Mouse (Mus musculus): ENCODE measurements around the gene Myrip. TPM values are rescaled to one million over a fixed set of nuclear protein-coding genes. Genes with fewer than 3 reads are reported as not detected.

Myrip gene
- polyA plus RNA-seq, 1 experiment, result not detected

- H3K79me2 ChIP-seq (ENCODE audit: control insufficient read depth, insufficient read depth), result no peaks in the 10 kb centered on the region
- TF ChIP-seq FOSL1 (IDR thresholded peaks at IDR 0.05; ENCODE audit: insufficient read depth, low read length, poor library complexity, severe bottlenecking) (no peak), CTCF (IDR thresholded peaks at IDR 0.05; ENCODE audit: control insufficient read depth, insufficient read depth, insufficient read length) (no peak), USF1 (IDR thresholded peaks at IDR 0.05; ENCODE audit: low read depth) (no peak), MYOD1 (IDR thresholded peaks at IDR 0.05; ENCODE audit: control insufficient read depth, insufficient read length, low read depth) (no peak), CEBPB (IDR thresholded peaks at IDR 0.05; ENCODE audit: low read depth) (no peak), MAX (IDR thresholded peaks at IDR 0.05) (no peak), MYOG (IDR thresholded peaks at IDR 0.05; ENCODE audit: control insufficient read depth, extremely low read depth, insufficient read length) (no peak)
- H3K36me3 ChIP-seq (ENCODE audit: control insufficient read depth, insufficient read depth), result no peaks in the 10 kb centered on the region
- H3K79me3 ChIP-seq (ENCODE audit: low read depth), result no peaks in the 10 kb centered on the region
- no peak overlapping the region for H3ac ChIP-seq (ENCODE audit: control insufficient read depth, insufficient read length, low read depth)
- no peak overlapping the region for H3K4me3 ChIP-seq (ENCODE audit: insufficient read depth, poor library complexity, severe bottlenecking)
- peaks cover 5% of the 10 kb centered on the region for H3K27me3 ChIP-seq (ENCODE audit: control insufficient read depth, insufficient read depth, insufficient read length)
Observed at GRCm38 (mm10) chr9:120339975-120340695, 38.8 kb downstream of the Myrip start.

DNA sequence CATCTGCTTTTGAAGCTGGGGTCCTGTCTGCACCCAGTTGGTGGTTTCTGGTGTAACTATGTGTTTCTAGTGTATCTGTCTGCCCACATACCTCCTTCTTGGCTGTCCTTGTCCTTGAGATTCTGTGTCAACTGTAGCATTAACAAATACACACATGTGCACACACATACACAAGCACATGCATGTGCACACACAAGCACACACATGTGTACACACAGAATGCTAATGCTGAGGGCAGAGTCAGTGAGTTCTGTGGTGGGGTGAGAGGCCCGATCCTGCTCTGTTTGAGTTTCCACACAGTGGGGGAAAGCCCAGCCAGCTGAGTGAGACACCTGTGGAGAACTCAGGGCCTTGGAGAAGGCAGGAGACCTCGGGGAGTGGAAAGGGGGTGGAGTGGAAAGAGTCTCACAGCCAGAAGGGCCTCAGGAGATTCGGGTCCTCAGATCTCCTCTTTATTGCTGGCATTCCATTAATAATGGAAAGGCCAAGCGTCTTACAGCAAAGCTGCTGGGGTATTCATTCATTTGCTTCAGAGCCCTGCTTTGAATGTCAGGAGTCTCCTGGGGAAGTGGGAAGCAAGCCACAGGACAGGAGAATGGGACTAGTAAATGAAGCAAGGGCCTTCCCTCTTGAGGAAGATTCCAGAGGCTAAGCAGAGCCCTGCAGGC, 41.9 kb downstream of the Myrip start:
- no peaks in the 10 kb centered on the region for H3K36me3 ChIP-seq (ENCODE audit: control insufficient read depth, insufficient read depth)
- no peaks in the 10 kb centered on the region for H3K79me3 ChIP-seq (ENCODE audit: low read depth)
- no peak overlapping the region for H3ac ChIP-seq (ENCODE audit: control insufficient read depth, insufficient read length, low read depth)
- H3K79me2 ChIP-seq (ENCODE audit: control insufficient read depth, insufficient read depth), result no peaks in the 10 kb centered on the region
- TF ChIP-seq FOSL1 (IDR thresholded peaks at IDR 0.05; ENCODE audit: insufficient read depth, low read length, poor library complexity, severe bottlenecking) (no peak), USF1 (IDR thresholded peaks at IDR 0.05; ENCODE audit: low read depth) (no peak), CTCF (IDR thresholded peaks at IDR 0.05; ENCODE audit: control insufficient read depth, insufficient read depth, insufficient read length) (no peak), CEBPB (IDR thresholded peaks at IDR 0.05; ENCODE audit: low read depth) (no peak), MYOG (IDR thresholded peaks at IDR 0.05; ENCODE audit: control insufficient read depth, extremely low read depth, insufficient read length) (no peak), MAX (IDR thresholded peaks at IDR 0.05) (no peak), MYOD1 (IDR thresholded peaks at IDR 0.05; ENCODE audit: control insufficient read depth, insufficient read length, low read depth) (no peak)
- peaks cover 6% of the 10 kb centered on the region for H3K27me3 ChIP-seq (ENCODE audit: control insufficient read depth, insufficient read depth, insufficient read length)
- no peak overlapping the region for H3K4me3 ChIP-seq (ENCODE audit: insufficient read depth, poor library complexity, severe bottlenecking)

DNA sequence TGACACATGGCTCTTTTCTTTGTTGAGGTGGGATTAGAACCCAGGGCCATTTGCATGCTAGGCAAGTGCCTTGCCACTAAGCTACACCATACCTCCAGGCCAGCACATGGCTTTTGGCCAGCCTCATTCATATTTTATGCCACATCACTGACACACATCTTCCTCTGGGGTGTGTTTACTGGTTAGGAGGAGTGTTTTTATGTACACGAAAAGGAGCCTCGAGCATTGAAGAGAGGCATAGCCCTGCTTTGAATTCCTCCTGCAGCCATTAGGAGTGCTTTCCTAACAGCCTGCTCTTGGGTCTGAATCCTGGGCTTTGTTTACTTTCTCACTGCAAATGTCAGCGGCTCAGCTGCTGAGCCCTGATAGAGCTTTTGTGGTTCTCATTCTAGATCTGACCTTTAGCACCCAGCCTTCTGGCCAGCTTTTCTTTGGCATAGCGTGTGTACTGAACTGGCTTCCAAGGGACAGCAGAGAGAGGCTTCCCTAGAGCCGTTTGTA, 44.4 kb downstream of the Myrip start:
- no peaks in the 10 kb centered on the region for H3K36me3 ChIP-seq (ENCODE audit: control insufficient read depth, insufficient read depth)
- no peaks in the 10 kb centered on the region for H3K79me2 ChIP-seq (ENCODE audit: control insufficient read depth, insufficient read depth)
- H3K4me3 ChIP-seq (ENCODE audit: insufficient read depth, poor library complexity, severe bottlenecking), result no peak overlapping the region
- no peak for TF ChIP-seq CTCF (IDR thresholded peaks at IDR 0.05; ENCODE audit: control insufficient read depth, insufficient read depth, insufficient read length)
- TF ChIP-seq MAX (IDR thresholded peaks at IDR 0.05), result no peak
- no peak for TF ChIP-seq CEBPB (IDR thresholded peaks at IDR 0.05; ENCODE audit: low read depth)
- TF ChIP-seq MYOG (IDR thresholded peaks at IDR 0.05; ENCODE audit: control insufficient read depth, extremely low read depth, insufficient read length), result no peak
- no peak for TF ChIP-seq USF1 (IDR thresholded peaks at IDR 0.05; ENCODE audit: low read depth)
- no peak for TF ChIP-seq MYOD1 (IDR thresholded peaks at IDR 0.05; ENCODE audit: control insufficient read depth, insufficient read length, low read depth)
- no peak for TF ChIP-seq FOSL1 (IDR thresholded peaks at IDR 0.05; ENCODE audit: insufficient read depth, low read length, poor library complexity, severe bottlenecking)
- H3K27me3 ChIP-seq (ENCODE audit: control insufficient read depth, insufficient read depth, insufficient read length), result peaks cover 10% of the 10 kb centered on the region
- H3ac ChIP-seq (ENCODE audit: control insufficient read depth, insufficient read length, low read depth), result no peak overlapping the region
- H3K79me3 ChIP-seq (ENCODE audit: low read depth), result no peaks in the 10 kb centered on the region

DNA sequence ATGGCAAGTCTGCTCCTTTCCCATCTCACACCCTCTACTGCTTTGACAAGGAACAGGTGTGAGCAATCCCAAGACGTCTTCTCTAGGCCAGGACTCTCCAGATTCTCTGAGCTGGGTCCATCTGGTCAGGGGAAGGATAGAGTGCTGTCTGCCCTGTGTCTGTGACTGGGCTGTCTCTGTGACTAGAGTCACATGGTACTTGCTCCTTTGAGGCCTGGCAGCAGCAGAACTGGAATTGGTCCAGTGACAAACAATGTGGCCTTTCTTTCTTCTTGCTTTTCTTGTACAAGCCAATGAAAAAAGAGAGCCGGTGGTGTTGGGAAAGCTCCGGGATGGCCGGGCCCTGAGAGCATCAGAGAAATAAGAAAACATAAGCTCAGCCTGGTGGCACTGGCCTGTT, 47.8 kb downstream of the Myrip start:
- Histone ChIP-seq H3K4me3 (ENCODE audit: insufficient read depth, poor library complexity, severe bottlenecking) (no peak overlapping the region), H3K79me3 (ENCODE audit: low read depth) (no peaks in the 10 kb centered on the region), H3K36me3 (ENCODE audit: control insufficient read depth, insufficient read depth) (no peaks in the 10 kb centered on the region), H3ac (ENCODE audit: control insufficient read depth, insufficient read length, low read depth) (no peak overlapping the region), H3K27me3 (ENCODE audit: control insufficient read depth, insufficient read depth, insufficient read length) (peaks cover 10% of the 10 kb centered on the region), H3K79me2 (ENCODE audit: control insufficient read depth, insufficient read depth) (no peaks in the 10 kb centered on the region)
- TF ChIP-seq FOSL1 (IDR thresholded peaks at IDR 0.05; ENCODE audit: insufficient read depth, low read length, poor library complexity, severe bottlenecking) (no peak), CEBPB (IDR thresholded peaks at IDR 0.05; ENCODE audit: low read depth) (no peak), USF1 (IDR thresholded peaks at IDR 0.05; ENCODE audit: low read depth) (no peak), MYOD1 (IDR thresholded peaks at IDR 0.05; ENCODE audit: control insufficient read depth, insufficient read length, low read depth) (no peak), MAX (IDR thresholded peaks at IDR 0.05) (no peak), CTCF (IDR thresholded peaks at IDR 0.05; ENCODE audit: control insufficient read depth, insufficient read depth, insufficient read length) (no peak), MYOG (IDR thresholded peaks at IDR 0.05; ENCODE audit: control insufficient read depth, extremely low read depth, insufficient read length) (no peak)

DNA sequence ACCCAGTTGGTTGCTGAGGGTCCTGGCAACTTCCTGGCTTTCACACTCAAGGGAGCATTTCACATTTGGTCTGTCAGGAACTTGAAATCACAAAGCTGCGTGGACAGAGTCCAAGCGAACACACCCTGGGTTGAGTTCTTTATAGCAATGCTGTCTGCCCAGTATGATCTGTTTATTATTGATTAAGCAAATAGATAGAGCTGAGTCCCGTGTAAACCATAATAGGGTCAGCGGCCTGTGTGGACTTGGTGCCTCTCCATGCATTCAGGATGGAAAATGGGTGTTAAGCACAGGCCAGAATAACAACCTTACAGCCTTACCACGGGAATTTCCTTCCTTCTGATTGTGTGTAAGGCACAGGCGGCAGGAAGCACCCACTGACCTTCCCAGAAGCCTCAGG, 49.0 kb downstream of the Myrip start:
- peaks cover 10% of the 10 kb centered on the region for H3K27me3 ChIP-seq (ENCODE audit: control insufficient read depth, insufficient read depth, insufficient read length)

More for the DNA sequence above, 49.0 kb downstream of the Myrip start:
- no peak overlapping the region for H3ac ChIP-seq (ENCODE audit: control insufficient read depth, insufficient read length, low read depth)
- TF ChIP-seq FOSL1 (IDR thresholded peaks at IDR 0.05; ENCODE audit: insufficient read depth, low read length, poor library complexity, severe bottlenecking), result no peak
- TF ChIP-seq MYOG (IDR thresholded peaks at IDR 0.05; ENCODE audit: control insufficient read depth, extremely low read depth, insufficient read length), result no peak
- no peak overlapping the region for H3K4me3 ChIP-seq (ENCODE audit: insufficient read depth, poor library complexity, severe bottlenecking)
- H3K79me3 ChIP-seq (ENCODE audit: low read depth), result no peaks in the 10 kb centered on the region
- H3K36me3 ChIP-seq (ENCODE audit: control insufficient read depth, insufficient read depth), result no peaks in the 10 kb centered on the region
- no peaks in the 10 kb centered on the region for H3K79me2 ChIP-seq (ENCODE audit: control insufficient read depth, insufficient read depth)
